Mouse (Mus musculus) A20 (cell line): Measurements from ENCODE around the gene Olfr376.

ENCODE experiments used
- DNase-seq: peaks from one replicate; pipeline ENCODE4 v3.0.0-alpha.2; 2011; ENCODE audit warnings: low read depth, low spot score

Olfr376 gene

DNA sequence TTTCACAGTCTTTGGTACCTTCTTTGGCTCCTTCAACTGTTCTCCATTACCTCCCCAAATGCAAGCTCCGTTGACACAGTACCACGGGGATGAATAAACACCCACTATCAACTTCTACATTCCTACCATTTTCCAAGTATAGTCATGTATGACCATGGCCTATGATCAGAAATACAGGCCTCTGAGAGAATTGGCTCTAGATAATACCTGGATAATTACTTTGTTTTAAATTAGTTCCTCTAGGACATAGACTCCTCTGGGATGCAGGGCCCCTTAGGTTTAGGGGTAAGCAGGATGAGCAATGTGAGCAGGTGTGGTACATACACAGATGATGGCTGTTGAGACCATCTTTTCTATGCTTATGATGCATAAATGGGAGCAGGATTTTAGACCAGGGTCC is at the start of gene Olfr376:
Gene Olfr376 (plus strand): TSS at position 301 of the 400 bp plus-strand sequence.
- DNase-seq: no peak

GRCm38 (mm10) chr11:73323906-73324830 is 46.9 kb upstream of the Olfr376 start:
- peak; percentile 16 for DNase-seq

- DNase-seq: no peak
Measured at GRCm38 (mm10) chr11:73326485-73326886, 44.6 kb upstream of the Olfr376 start.

GRCm38 (mm10) chr11:73327361-73327760 is 43.7 kb upstream of the Olfr376 start:
- DNase-seq: no peak

DNA sequence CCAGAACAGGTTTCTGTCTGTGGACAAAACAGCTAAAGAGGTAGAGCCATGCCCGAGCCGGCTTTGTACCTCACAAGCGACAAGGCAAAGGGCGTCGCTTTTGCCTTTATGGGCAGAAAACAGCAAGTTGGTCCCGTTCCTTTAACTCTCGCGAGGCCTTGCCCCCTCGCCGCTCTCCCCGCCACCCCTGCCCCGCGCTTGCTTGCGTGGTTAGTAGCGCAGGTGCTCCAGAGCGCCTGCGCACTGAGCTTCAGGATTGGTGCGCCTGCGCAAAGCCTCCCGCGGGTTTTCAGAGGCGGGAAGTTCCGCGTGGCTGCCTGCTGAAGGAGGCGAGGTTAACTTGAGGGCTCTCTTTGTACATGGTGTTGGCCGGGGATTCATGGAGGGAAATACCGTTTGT is 41.6 kb upstream of the Olfr376 start, which contains the start of the genes Aspa, Gm49340 and Spata22:
Gene Aspa (minus strand): TSS at position 155 of the 400 bp plus-strand sequence.
Gene Gm49340 (plus strand): TSS at position 300 of the 400 bp plus-strand sequence.
Gene Spata22 (plus strand): TSS at position 300 of the 400 bp plus-strand sequence.
- DNase-seq: no peak

DNA sequence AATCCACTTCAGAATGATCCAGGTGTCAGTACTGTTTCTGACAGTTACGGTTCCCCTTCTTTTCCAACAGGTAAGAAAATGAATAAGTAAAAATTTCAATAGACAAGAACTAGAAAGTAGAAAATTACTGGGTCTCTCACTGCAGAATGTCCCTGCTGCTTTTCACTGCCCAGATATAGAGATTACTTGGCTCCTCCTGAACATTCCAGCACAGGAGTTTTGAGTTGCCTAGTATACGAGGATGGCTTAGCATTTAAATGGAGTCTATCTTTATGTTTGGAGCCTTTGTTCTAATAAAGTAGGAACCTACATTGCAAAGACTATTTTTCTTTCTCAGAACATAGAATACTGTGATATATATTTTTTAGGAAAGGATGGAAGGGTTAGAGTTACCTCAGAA is 37.7 kb upstream of the Olfr376 start:
- DNase-seq: no peak

GRCm38 (mm10) chr11:73336919-73337318 is 34.1 kb upstream of the Olfr376 start:
- DNase-seq: no peak

DNA sequence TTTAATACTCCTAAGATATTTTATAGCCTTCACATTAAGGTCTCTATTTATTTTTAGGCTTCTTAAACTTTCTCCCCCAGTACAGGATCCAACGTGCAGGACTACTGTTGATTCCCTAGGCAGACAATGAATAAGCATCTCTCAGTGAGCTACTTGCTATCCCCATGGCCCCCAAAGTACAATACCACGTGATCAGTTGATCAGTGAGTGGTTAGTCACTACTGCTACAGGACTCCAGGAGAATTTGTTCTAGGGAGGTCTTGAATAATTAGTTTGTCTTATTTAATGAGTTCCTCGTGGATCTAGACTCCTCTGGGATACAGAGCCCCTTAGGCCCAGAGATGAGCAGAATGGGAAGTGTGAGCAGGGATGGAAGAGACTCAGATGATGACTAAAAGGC is 20.6 kb upstream of the Olfr376 start, which contains the start of gene Olfr20:
Gene Olfr20 (plus strand): TSS at position 301 of the 400 bp plus-strand sequence.
- DNase-seq: no peak

- peak; percentile 1 for DNase-seq
Measured at GRCm38 (mm10) chr11:73395374-73395773, 24.3 kb downstream of the Olfr376 start.

GRCm38 (mm10) chr11:73399514-73399913 is 28.5 kb downstream of the Olfr376 start, which contains the start of gene Olfr1:
TSS of gene Olfr1 (minus strand) at chr11:73399614.
- DNase-seq: no peak
